Mouse (Mus musculus): Measurements from ENCODE around the gene Ppp1r1c. TPM values are rescaled to one million over a fixed set of nuclear protein-coding genes. Genes with fewer than 3 reads are reported as not detected.

The Ppp1r1c gene
- polyA plus RNA-seq, 1 experiment from 2014 or later: not detected

GRCm38 (mm10) chr2:79762723-79763388, 55.3 kb downstream of the Ppp1r1c start:
- Histone ChIP-seq H3K4me1 (replicated peaks; ENCODE audit: control insufficient read depth, insufficient read depth, low read length) (0 out of 2 replicates have a peak, but pooled peaks cover 3% of the 10 kb centered on the region), H3K9me3 (ENCODE audit: control insufficient read depth) (no peaks in the 10 kb centered on the region), H3K27me3 (replicated peaks; ENCODE audit: control insufficient read depth, insufficient read depth, low read length) (no peaks in the 10 kb centered on the region), H3K9ac (ENCODE audit: low read depth, low read length) (no peak overlapping the region), H3K36me3 (ENCODE audit: control insufficient read depth, insufficient read depth) (no peaks in the 10 kb centered on the region), H3K27ac (ENCODE audit: low read depth, low read length) (no peak overlapping the region), H3K4me3 (ENCODE audit: low read depth, low read length) (no peak overlapping the region), H3K4me2 (replicated peaks; ENCODE audit: low read depth) (no peak overlapping the region)
- WGBS: 70% methylated on average over 6 of the region's 6 CpGs
- no peak for TF ChIP-seq CTCF (IDR thresholded peaks at IDR 0.05; ENCODE audit: low read depth)
- no peak for ATAC-seq

GRCm38 (mm10) chr2:79765032-79765431, 57.5 kb downstream of the Ppp1r1c start:
- Histone ChIP-seq H3K4me3 (ENCODE audit: low read depth, low read length) (no peak overlapping the region), H3K27ac (ENCODE audit: low read depth, low read length) (no peak overlapping the region), H3K4me1 (replicated peaks; ENCODE audit: control insufficient read depth, insufficient read depth, low read length) (0 out of 2 replicates have a peak, but pooled peaks cover 3% of the 10 kb centered on the region), H3K9me3 (ENCODE audit: control insufficient read depth) (no peaks in the 10 kb centered on the region), H3K36me3 (ENCODE audit: control insufficient read depth, insufficient read depth) (no peaks in the 10 kb centered on the region), H3K27me3 (replicated peaks; ENCODE audit: control insufficient read depth, insufficient read depth, low read length) (no peaks in the 10 kb centered on the region), H3K4me2 (replicated peaks; ENCODE audit: low read depth) (no peak overlapping the region), H3K9ac (ENCODE audit: low read depth, low read length) (no peak overlapping the region)
- ATAC-seq: no peak
- 63% methylated on average over 3 of the region's 3 CpGs for WGBS
- no peak for TF ChIP-seq CTCF (IDR thresholded peaks at IDR 0.05; ENCODE audit: low read depth)

GRCm38 (mm10) chr2:79765723-79766122, 58.1 kb downstream of the Ppp1r1c start:
- H3K4me3 ChIP-seq (ENCODE audit: low read depth, low read length): no peak overlapping the region
- TF ChIP-seq CTCF (IDR thresholded peaks at IDR 0.05; ENCODE audit: low read depth): no peak
- no peaks in the 10 kb centered on the region for H3K36me3 ChIP-seq (ENCODE audit: control insufficient read depth, insufficient read depth)
- WGBS: 72% methylated on average over 7 of the region's 7 CpGs
- H3K4me2 ChIP-seq (replicated peaks; ENCODE audit: low read depth): no peak overlapping the region
- H3K9ac ChIP-seq (ENCODE audit: low read depth, low read length): no peak overlapping the region
- H3K27me3 ChIP-seq (replicated peaks; ENCODE audit: control insufficient read depth, insufficient read depth, low read length): no peaks in the 10 kb centered on the region
- no peak for ATAC-seq
- no peak overlapping the region for H3K27ac ChIP-seq (ENCODE audit: low read depth, low read length)
- no peaks in the 10 kb centered on the region for H3K9me3 ChIP-seq (ENCODE audit: control insufficient read depth)
- 0 out of 2 replicates have a peak, but pooled peaks cover 3% of the 10 kb centered on the region for H3K4me1 ChIP-seq (replicated peaks; ENCODE audit: control insufficient read depth, insufficient read depth, low read length)

GRCm38 (mm10) chr2:79768625-79769024, 61.0 kb downstream of the Ppp1r1c start:
- TF ChIP-seq CTCF (IDR thresholded peaks at IDR 0.05; ENCODE audit: low read depth): no peak
- H3K4me3 ChIP-seq (ENCODE audit: low read depth, low read length): no peak overlapping the region
- no peak overlapping the region for H3K27ac ChIP-seq (ENCODE audit: low read depth, low read length)
- 67% methylated on average over 2 of the region's 2 CpGs for WGBS
- H3K36me3 ChIP-seq (ENCODE audit: control insufficient read depth, insufficient read depth): no peaks in the 10 kb centered on the region
- H3K9me3 ChIP-seq (ENCODE audit: control insufficient read depth): no peaks in the 10 kb centered on the region
- no peak for ATAC-seq
- H3K4me2 ChIP-seq (replicated peaks; ENCODE audit: low read depth): no peak overlapping the region
- no peaks in the 10 kb centered on the region for H3K27me3 ChIP-seq (replicated peaks; ENCODE audit: control insufficient read depth, insufficient read depth, low read length)
- H3K4me1 ChIP-seq (replicated peaks; ENCODE audit: control insufficient read depth, insufficient read depth, low read length): no peaks in the 10 kb centered on the region
- H3K9ac ChIP-seq (ENCODE audit: low read depth, low read length): no peak overlapping the region

GRCm38 (mm10) chr2:79770307-79770706, 62.7 kb downstream of the Ppp1r1c start:
- Histone ChIP-seq H3K4me1 (replicated peaks; ENCODE audit: control insufficient read depth, insufficient read depth, low read length) (no peaks in the 10 kb centered on the region), H3K4me2 (replicated peaks; ENCODE audit: low read depth) (no peak overlapping the region), H3K27ac (ENCODE audit: low read depth, low read length) (no peak overlapping the region), H3K27me3 (replicated peaks; ENCODE audit: control insufficient read depth, insufficient read depth, low read length) (no peaks in the 10 kb centered on the region), H3K4me3 (ENCODE audit: low read depth, low read length) (no peak overlapping the region), H3K36me3 (ENCODE audit: control insufficient read depth, insufficient read depth) (no peaks in the 10 kb centered on the region), H3K9ac (ENCODE audit: low read depth, low read length) (no peak overlapping the region), H3K9me3 (ENCODE audit: control insufficient read depth) (no peaks in the 10 kb centered on the region)
- TF ChIP-seq CTCF (IDR thresholded peaks at IDR 0.05; ENCODE audit: low read depth): no peak
- ATAC-seq: no peak
- WGBS: 76% methylated on average over 3 of the region's 3 CpGs

- H3K9me3 ChIP-seq (ENCODE audit: control insufficient read depth): no peaks in the 10 kb centered on the region
- H3K4me3 ChIP-seq (ENCODE audit: low read depth, low read length): no peak overlapping the region
- no peaks in the 10 kb centered on the region for H3K4me1 ChIP-seq (replicated peaks; ENCODE audit: control insufficient read depth, insufficient read depth, low read length)
- ATAC-seq: peak; percentile 43; the same call in 1 of the 2 replicates
- no peak overlapping the region for H3K27ac ChIP-seq (ENCODE audit: low read depth, low read length)
- no peaks in the 10 kb centered on the region for H3K27me3 ChIP-seq (replicated peaks; ENCODE audit: control insufficient read depth, insufficient read depth, low read length)
- TF ChIP-seq CTCF (IDR thresholded peaks at IDR 0.05; ENCODE audit: low read depth): peak; percentile 92
- no peaks in the 10 kb centered on the region for H3K36me3 ChIP-seq (ENCODE audit: control insufficient read depth, insufficient read depth)
- no peak overlapping the region for H3K4me2 ChIP-seq (replicated peaks; ENCODE audit: low read depth)
- no peak overlapping the region for H3K9ac ChIP-seq (ENCODE audit: low read depth, low read length)
- 3% methylated on average over 5 of the region's 5 CpGs for WGBS
Measured at GRCm38 (mm10) chr2:79774372-79774771, 66.8 kb downstream of the Ppp1r1c start.
